Mouse (Mus musculus) E14TG2a.4 (cell line): ENCODE results near the gene Sfxn4.
A peak's percentile ranks its signal among the peaks of the same experiment; 100 is the strongest.

ENCODE experiments used
- H3K27me3 ChIP-seq: 2 replicates; pipeline ENCODE4 v1.6.1; 2014; ENCODE audit warnings: low read length, control low read depth; ENCODE audit not compliant: insufficient read depth
- H3K36me3 ChIP-seq: 2 replicates; pipeline ENCODE4 v1.6.1; 2014; ENCODE audit warnings: low read length, control low read depth; ENCODE audit not compliant: insufficient read depth
- H3K4me1 ChIP-seq: replicated peaks from 2 replicates; pipeline ENCODE4 v1.6.1; 2014; ENCODE audit warnings: low read depth, low read length, control low read depth
- H3K4me3 ChIP-seq: replicated peaks from 2 replicates; pipeline ENCODE4 v1.5.1; 2014; ENCODE audit warnings: mild to moderate bottlenecking, low read length
- H3K9me3 ChIP-seq: 2 replicates; pipeline ENCODE4 v1.6.1; 2014; ENCODE audit warnings: low read length, control low read depth
- CTCF ChIP-seq: conservative IDR thresholded peaks from 2 replicates; pipeline ENCODE4 v1.5.1; 2014; ENCODE audit warnings: low read length
- NANOG ChIP-seq: IDR thresholded peaks from 2 replicates; pipeline ENCODE4 v1.6.1; 2014; ENCODE audit warnings: borderline replicate concordance, low read length, mixed read lengths
- POU5F1 ChIP-seq: IDR thresholded peaks from 2 replicates; pipeline ENCODE4 v1.6.1; 2014; ENCODE audit warnings: low read length, borderline replicate concordance

Sfxn4 gene

DNA sequence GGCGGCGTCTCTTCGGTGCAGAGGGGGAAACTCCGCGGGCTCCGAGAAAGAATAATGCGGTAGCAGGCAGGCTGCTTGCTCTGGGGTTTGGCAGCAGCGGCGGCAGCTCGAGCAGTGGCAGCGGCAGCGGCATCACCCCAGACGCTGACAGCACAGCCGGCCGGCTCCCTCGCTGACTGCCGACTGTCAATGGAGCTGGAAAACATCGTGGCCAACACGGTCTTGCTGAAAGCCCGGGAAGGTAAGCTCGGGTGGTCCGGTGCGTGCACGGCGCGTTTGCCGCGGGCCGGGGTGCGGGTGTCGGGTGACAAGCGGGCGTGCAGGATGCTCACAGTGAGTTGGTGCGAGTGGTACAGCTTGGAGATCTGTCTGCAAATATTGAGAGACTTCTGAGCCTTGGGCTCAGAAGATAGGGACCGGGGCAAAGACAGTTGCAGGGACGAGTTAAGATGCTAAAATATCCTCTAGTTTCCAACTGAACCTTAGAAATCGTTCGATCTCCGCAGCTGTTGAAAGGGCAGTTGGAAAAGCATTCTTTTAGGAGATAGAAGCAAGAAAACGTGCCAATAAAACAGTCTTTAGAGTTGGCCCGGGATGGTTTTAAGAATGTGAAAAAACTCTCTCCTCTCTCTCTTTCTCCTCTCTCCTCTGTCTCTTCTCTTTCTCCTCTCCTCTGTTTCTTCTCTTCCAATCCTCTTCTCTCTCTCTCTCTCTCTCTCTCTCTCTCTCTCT lies 29.3 kb upstream of the Sfxn4 start:
- H3K4me1 ChIP-seq = peaks cover 22% of the 10 kb centered on the region
- TF ChIP-seq NANOG = no peak
- TF ChIP-seq POU5F1 = no peak
- TF ChIP-seq CTCF = no peak
- peaks cover 16% of the 10 kb centered on the region for H3K27me3 ChIP-seq

DNA sequence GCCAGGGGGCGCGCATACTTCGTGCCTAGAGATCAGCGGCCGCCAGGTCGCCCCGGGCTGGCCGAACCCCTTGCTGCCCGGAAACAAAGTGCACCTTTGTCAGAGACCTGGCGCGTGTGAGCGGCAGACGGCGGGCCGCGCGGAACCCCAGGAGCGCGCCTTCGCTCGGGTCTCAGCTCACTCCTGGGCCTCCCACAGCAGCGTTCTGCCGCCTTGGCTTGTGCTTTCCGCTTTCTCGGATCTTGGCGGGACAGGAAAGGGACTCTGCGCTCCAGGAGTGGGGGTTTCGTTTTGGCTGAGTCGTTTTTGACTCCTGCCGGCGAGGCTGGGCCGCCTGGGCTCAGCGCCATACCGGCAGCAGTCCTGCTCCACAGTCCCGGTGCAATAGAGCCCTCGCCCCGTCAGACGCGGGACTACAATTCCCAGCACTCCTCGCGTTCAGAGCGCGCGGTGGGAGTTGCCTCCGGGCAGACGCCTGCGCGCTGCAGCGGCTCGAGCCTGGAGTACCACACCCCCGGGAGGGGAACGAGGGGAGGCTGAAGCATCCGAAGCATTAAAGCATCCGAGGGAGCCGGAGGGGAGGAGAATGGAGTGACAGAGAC lies 28.5 kb upstream of the Sfxn4 start, which contains the start of gene Grk5:
Grk5 (plus strand) TSS at position 36 of the 602 bp plus-strand sequence.
- TF ChIP-seq POU5F1 = no peak
- no peak for TF ChIP-seq CTCF
- TF ChIP-seq NANOG = no peak
- H3K4me1 ChIP-seq = peaks cover 22% of the 10 kb centered on the region
- H3K4me3 ChIP-seq = peak within 1 kb of the TSS; percentile 98
- peaks cover 16% of the 10 kb centered on the region for H3K27me3 ChIP-seq
- no peaks in the 10 kb centered on the region for H3K9me3 ChIP-seq
- H3K36me3 ChIP-seq = no peaks in the 10 kb centered on the region

More for the DNA sequence above, 29.3 kb upstream of the Sfxn4 start:
- H3K4me3 ChIP-seq = peak overlapping the region; percentile 98
- H3K9me3 ChIP-seq = no peaks in the 10 kb centered on the region
- H3K36me3 ChIP-seq = no peaks in the 10 kb centered on the region

DNA sequence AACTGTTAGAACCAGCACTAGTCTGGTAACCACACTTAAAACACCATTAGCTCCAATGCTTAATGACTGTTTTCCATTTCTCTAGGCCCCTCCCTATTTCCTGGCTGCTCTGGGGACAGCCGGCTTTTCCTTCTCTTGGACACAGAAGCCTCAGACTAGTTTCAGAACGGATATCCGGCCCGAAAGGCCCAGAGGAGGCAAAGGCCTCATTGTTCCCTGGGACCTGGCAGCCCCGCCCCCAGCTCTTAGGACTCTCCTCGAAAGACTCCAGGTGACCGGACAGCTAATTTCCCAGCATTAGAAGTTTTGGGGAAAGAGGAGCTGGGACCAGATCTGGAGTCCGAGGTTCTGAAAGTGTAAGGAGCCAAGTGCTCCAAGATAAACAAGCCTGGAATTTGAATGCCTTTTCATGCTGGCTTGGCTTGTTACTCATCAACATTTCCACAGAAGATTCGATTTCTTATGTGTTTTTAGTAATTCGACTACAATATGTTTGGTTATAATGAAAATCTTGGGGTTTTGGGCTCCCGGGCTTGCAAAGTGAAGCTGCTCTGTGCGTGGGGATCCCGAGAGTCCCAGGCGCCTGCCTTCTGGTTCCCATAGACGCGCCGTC lies 27.9 kb upstream of the Sfxn4 start:
- peaks cover 16% of the 10 kb centered on the region for H3K27me3 ChIP-seq
- peak overlapping the region; percentile 98 for H3K4me3 ChIP-seq
- TF ChIP-seq POU5F1 (no peak), CTCF (peak; percentile 63), NANOG (no peak)
- H3K9me3 ChIP-seq = no peaks in the 10 kb centered on the region
- H3K36me3 ChIP-seq = no peaks in the 10 kb centered on the region
- peaks cover 22% of the 10 kb centered on the region for H3K4me1 ChIP-seq

GRCm38 (mm10) chr19:60887637-60888036 lies 26.4 kb upstream of the Sfxn4 start:
- no peak for TF ChIP-seq POU5F1
- TF ChIP-seq NANOG = no peak
- no peak for TF ChIP-seq CTCF

DNA sequence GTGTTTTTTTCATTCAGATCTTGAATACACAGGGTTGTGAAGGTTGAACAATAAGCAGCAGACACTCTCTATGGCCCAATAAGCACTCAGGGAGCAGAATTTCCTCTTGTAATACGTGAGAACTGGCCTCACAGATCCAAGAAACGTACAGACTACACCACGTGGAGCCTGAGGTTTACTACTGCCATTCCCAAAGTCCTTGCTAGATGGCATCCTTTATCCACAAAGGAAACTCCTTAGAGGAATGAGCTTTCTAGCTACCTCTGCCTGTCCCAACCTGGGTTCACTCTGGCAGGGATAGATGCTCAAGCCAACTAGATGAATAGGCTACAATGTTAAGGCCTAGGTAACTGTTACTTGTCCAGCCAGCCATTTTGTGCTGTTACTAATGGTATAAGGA lies 21.9 kb upstream of the Sfxn4 start:
- Histone ChIP-seq H3K36me3 (no peaks in the 10 kb centered on the region), H3K9me3 (no peaks in the 10 kb centered on the region), H3K4me1 (peaks cover 6% of the 10 kb centered on the region), H3K27me3 (no peaks in the 10 kb centered on the region), H3K4me3 (no peak overlapping the region)
- no peak for TF ChIP-seq POU5F1
- no peak for TF ChIP-seq NANOG
- peak; percentile 43 for TF ChIP-seq CTCF

More at GRCm38 (mm10) chr19:60887637-60888036, 26.4 kb upstream of the Sfxn4 start:
- H3K4me3 ChIP-seq = no peak overlapping the region
- H3K36me3 ChIP-seq = no peaks in the 10 kb centered on the region
- peaks cover 16% of the 10 kb centered on the region for H3K27me3 ChIP-seq
- H3K4me1 ChIP-seq = peaks cover 22% of the 10 kb centered on the region
- H3K9me3 ChIP-seq = no peaks in the 10 kb centered on the region

GRCm38 (mm10) chr19:60874064-60874694 lies 12.9 kb upstream of the Sfxn4 start, which contains the start of gene Prdx3:
Gene Prdx3, minus strand, starts transcription at chr19:60874556.
- Histone ChIP-seq H3K4me1 (peaks cover 22% of the 10 kb centered on the region), H3K9me3 (no peaks in the 10 kb centered on the region)
- TF ChIP-seq NANOG (no peak), POU5F1 (no peak), CTCF (no peak)

GRCm38 (mm10) chr19:60873501-60873900 lies 12.2 kb upstream of the Sfxn4 start:
- peak overlapping the region; percentile 88 for H3K4me3 ChIP-seq
- no peaks in the 10 kb centered on the region for H3K27me3 ChIP-seq
- peaks cover 22% of the 10 kb centered on the region for H3K4me1 ChIP-seq
- TF ChIP-seq NANOG (no peak), POU5F1 (no peak), CTCF (no peak)
- H3K36me3 ChIP-seq = peaks cover 43% of the 10 kb centered on the region
- H3K9me3 ChIP-seq = no peaks in the 10 kb centered on the region

More at GRCm38 (mm10) chr19:60874064-60874694, 12.9 kb upstream of the Sfxn4 start, which contains the start of gene Prdx3:
- Histone ChIP-seq H3K4me3 (peak within 1 kb of the TSS; percentile 88), H3K36me3 (peaks cover 36% of the 10 kb centered on the region), H3K27me3 (no peaks in the 10 kb centered on the region)

DNA sequence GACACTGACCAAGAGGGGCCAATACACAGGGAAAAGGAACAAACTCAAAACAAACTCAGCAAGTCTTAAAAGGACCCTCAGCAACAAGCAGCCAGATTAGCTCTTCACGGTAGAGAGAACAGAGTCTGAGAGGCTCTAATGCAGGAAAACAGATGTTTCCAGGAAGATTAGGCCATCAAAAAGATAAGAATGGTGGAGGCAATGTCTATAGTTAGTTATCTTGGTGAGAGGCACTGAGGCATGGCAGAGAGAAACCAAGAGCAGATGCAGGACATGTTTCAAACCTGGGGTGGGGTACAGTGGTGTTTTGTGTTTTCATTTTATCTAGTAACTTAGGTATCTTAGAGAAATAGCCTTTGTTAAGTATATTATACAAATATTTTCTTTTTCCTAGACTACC lies 11.0 kb upstream of the Sfxn4 start:
- Histone ChIP-seq H3K4me3 (no peak overlapping the region), H3K36me3 (peaks cover 52% of the 10 kb centered on the region), H3K27me3 (no peaks in the 10 kb centered on the region), H3K4me1 (peaks cover 22% of the 10 kb centered on the region), H3K9me3 (no peaks in the 10 kb centered on the region)
- TF ChIP-seq NANOG (no peak), CTCF (no peak), POU5F1 (no peak)
